Mouse (Mus musculus) hindbrain, embryonic 15.5 days (tissue): ENCODE measurements at regions not wholly inside any gene's neighbourhood (a gene's known extent, or its start where the extent isn't known, plus 50 kb on each side); places are given as distances from the start of the nearest gene placed in this dataset.
"Not testable (repeated sequence)": the region's sequence is repeated elsewhere in the genome, so short reads cannot be mapped to it uniquely, and the experiment has no call there.

Source experiments
- ATAC-seq: fragments of 200-750 bp; cut with Nextera tagmentation; 2 replicates; pipeline ENCODE4 v1.8.0; 2017; ENCODE audit warnings: low read depth, moderate number of reproducible peaks, moderate TSS enrichment; ENCODE audit not compliant: low FRiP score
- H3K27ac ChIP-seq: fragments of 300-500 bp; sonication (generic); replicated peaks from 2 replicates; pipeline ENCODE4 v1.5.1; 2015; ENCODE audit warnings: mild to moderate bottlenecking, inconsistent platforms
- H3K27me3 ChIP-seq: fragments of 300-500 bp; sonication (generic); 2 replicates; pipeline ENCODE4 v1.6.1; 2015; ENCODE audit warnings: control low read depth, inconsistent platforms
- H3K36me3 ChIP-seq: fragments of 300-500 bp; sonication (generic); 2 replicates; pipeline ENCODE4 v1.6.1; 2015; ENCODE audit warnings: control low read depth, inconsistent platforms
- H3K4me1 ChIP-seq: fragments of 300-500 bp; sonication (generic); replicated peaks from 2 replicates; pipeline ENCODE4 v1.6.1; 2015; ENCODE audit warnings: control low read depth, inconsistent platforms
- H3K4me2 ChIP-seq: fragments of 300-500 bp; sonication (generic); 2 replicates; pipeline ENCODE4 v1.6.1; 2015; ENCODE audit warnings: moderate library complexity, mild to moderate bottlenecking, inconsistent platforms
- H3K4me3 ChIP-seq: fragments of 300-500 bp; sonication (generic); 2 replicates; pipeline ENCODE4 v1.5.1; 2015; ENCODE audit warnings: mild to moderate bottlenecking, inconsistent platforms
- H3K9ac ChIP-seq: fragments of 300-500 bp; sonication (generic); 2 replicates; pipeline ENCODE4 v1.6.1; 2015; ENCODE audit warnings: inconsistent platforms
- H3K9me3 ChIP-seq: fragments of 300-500 bp; sonication (generic); 2 replicates; pipeline ENCODE4 v1.6.1; 2016; ENCODE audit warnings: control low read depth, inconsistent platforms
- WGBS: fragments of 180-500 bp; shearing (Covaris S2); methylation state at CpG from one replicate; pipeline ENCODE4 v1.1.7; 2015; 5-methylcytosine and 5-hydroxymethylcytosine counted together

DNA sequence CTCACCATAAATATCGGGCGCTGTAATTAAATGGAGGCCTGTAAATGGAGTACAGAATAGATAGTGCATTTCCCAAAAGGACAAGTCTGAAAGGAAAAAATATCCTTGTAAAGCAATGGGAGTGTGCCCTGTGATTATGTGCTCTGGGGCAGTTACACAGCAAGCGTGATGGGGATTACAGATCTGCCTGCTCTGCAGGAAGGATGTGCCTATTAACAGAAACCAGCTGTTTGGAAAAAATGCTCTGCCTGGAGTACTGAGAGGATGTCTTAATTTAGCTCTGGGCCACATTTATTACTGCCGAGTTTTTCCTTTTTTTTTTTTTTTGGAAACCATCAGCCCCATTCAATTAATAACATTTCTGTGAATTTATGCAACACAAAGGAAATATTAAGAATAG, 344.9 kb upstream of the Tpk1 start:
- H3K27ac ChIP-seq, result no peak overlapping the region

DNA sequence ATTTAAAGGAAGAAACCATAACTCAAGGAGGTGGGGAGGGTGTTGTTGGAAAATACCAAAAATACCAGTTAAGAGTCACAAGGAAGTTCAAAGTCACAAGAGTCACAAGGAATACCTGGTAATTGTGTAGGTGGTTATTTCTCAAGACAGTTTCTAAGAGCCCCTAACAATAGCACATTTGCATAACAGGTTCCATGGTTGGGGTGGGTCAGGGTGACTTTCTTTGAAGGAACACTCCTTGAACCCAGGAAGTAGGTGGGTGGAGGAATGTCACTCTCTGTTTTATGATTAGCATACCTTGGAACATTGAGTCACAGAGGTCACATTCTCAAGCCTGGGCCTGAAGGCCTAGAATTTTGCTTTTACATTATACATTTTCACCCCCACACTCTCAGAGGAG, 341.1 kb upstream of the Tpk1 start:
- not testable (repeated sequence) for ATAC-seq, H3K9ac ChIP-seq, H3K9me3 ChIP-seq, H3K36me3 ChIP-seq, H3K4me1 ChIP-seq, H3K27ac ChIP-seq, H3K4me2 ChIP-seq, H3K4me3 ChIP-seq, H3K27me3 ChIP-seq

More for the DNA sequence above, 344.9 kb upstream of the Tpk1 start:
- H3K4me1 ChIP-seq, result no peaks in the 10 kb centered on the region
- H3K4me3 ChIP-seq, result no peak overlapping the region
- 54% methylated on average over 4 of the region's 4 CpGs for WGBS
- H3K4me2 ChIP-seq, result no peak overlapping the region
- no peaks in the 10 kb centered on the region for H3K9me3 ChIP-seq
- no peak overlapping the region for H3K9ac ChIP-seq
- no peaks in the 10 kb centered on the region for H3K27me3 ChIP-seq
- no peaks in the 10 kb centered on the region for H3K36me3 ChIP-seq
- 0 out of 2 replicates have a peak, but pooled peaks have one; percentile 59 for ATAC-seq
